In genomic region chr7:121450951-121451843, GRCm38 (mm10) we compare ENCODE assay signal across 18 mouse cellular contexts. TPM values are rescaled to one million over a fixed set of nuclear protein-coding genes. Genes with fewer than 3 reads are reported as not detected.
DNase-seq lines count a peak whose midpoint lies in the region; ATAC-seq lines count a peak whose summit lies in the region.
"Had no signal": no experiment of that assay in that cellular context is flagged by ENCODE, and none has a peak within 500 bp of the region (broad histone marks: within the 10 kb centered on the region; RNA-seq: fewer than 3 reads in every experiment).

No protein-coding gene starts in this region.

- peak overlapping the region; percentile 28; the same call in 1 of the 2 replicates for H3K27ac ChIP-seq in limb, embryonic 13.5 days
- H3K27ac ChIP-seq in limb, embryonic 10.5 days = no peak overlapping the region
- H3K27ac ChIP-seq in embryonic facial prominence, embryonic 14.5 days (replicated peaks; ENCODE audit: low read depth, low read length) = no peak overlapping the region
- H3K27ac ChIP-seq in hindbrain, embryonic 16.5 days (ENCODE audit: low read depth, low read length) = no peak overlapping the region
- H3K27ac ChIP-seq: limb, embryonic 15.5 days; stomach, embryonic 15.5 days had no signal

- no peak for ATAC-seq in limb, embryonic 13.5 days (ENCODE audit: low FRiP score, low read depth)
- no peak for ATAC-seq in embryonic facial prominence, embryonic 14.5 days (ENCODE audit: low read depth)
- ATAC-seq in hindbrain, embryonic 16.5 days = peak; percentile 73; the same call in 1 of the 2 replicates
- ATAC-seq: Patski had no signal

- 0 out of 2 replicates have a peak, but pooled peaks cover 2% of the 10 kb centered on the region for H3K9me3 ChIP-seq in limb, embryonic 13.5 days
- H3K9me3 ChIP-seq in limb, embryonic 10.5 days (replicated peaks) = no peaks in the 10 kb centered on the region
- H3K9me3 ChIP-seq in embryonic facial prominence, embryonic 14.5 days (ENCODE audit: control insufficient read depth, low read length) = no peaks in the 10 kb centered on the region
- H3K9me3 ChIP-seq in hindbrain, embryonic 16.5 days (ENCODE audit: control insufficient read depth, low read length) = no peaks in the 10 kb centered on the region
- H3K9me3 ChIP-seq: limb, embryonic 15.5 days; stomach, embryonic 15.5 days had no signal

- no peaks in the 10 kb centered on the region for H3K27me3 ChIP-seq in limb, embryonic 13.5 days
- H3K27me3 ChIP-seq in limb, embryonic 10.5 days (ENCODE audit: low read depth, poor library complexity, severe bottlenecking) = no peaks in the 10 kb centered on the region
- H3K27me3 ChIP-seq in embryonic facial prominence, embryonic 14.5 days (replicated peaks; ENCODE audit: control insufficient read depth, insufficient read depth, low read length) = no peaks in the 10 kb centered on the region
- no peaks in the 10 kb centered on the region; the same call in 1 of the 2 replicates for H3K27me3 ChIP-seq in hindbrain, embryonic 16.5 days (replicated peaks; ENCODE audit: control insufficient read depth, insufficient read depth, low read length)
- H3K27me3 ChIP-seq: limb, embryonic 15.5 days; Patski; stomach, embryonic 15.5 days had no signal

- H3K9ac ChIP-seq in limb, embryonic 13.5 days = no peak overlapping the region
- no peak overlapping the region for H3K9ac ChIP-seq in embryonic facial prominence, embryonic 14.5 days (ENCODE audit: low read depth, low read length)
- H3K9ac ChIP-seq in hindbrain, embryonic 16.5 days (ENCODE audit: low read depth, low read length) = no peak overlapping the region
- H3K9ac ChIP-seq: limb, embryonic 15.5 days; stomach, embryonic 15.5 days had no signal

- H3K4me2 ChIP-seq in limb, embryonic 13.5 days (replicated peaks) = no peak overlapping the region
- no peak overlapping the region for H3K4me2 ChIP-seq in embryonic facial prominence, embryonic 14.5 days (ENCODE audit: low read depth, low read length)
- H3K4me2 ChIP-seq in hindbrain, embryonic 16.5 days (ENCODE audit: low read length) = no peak overlapping the region
- H3K4me2 ChIP-seq: heart, embryonic 11.5 days; limb, embryonic 15.5 days; stomach, embryonic 15.5 days had no signal

- no peak for DNase-seq in limb, embryonic 10.5 days (ENCODE audit: low spot score)
- DNase-seq in embryonic facial prominence, embryonic 14.5 days (ENCODE audit: low spot score) = peak; percentile 31
- peak; percentile 64 for DNase-seq in retina, embryonic 14.5 days (ENCODE audit: low spot score)
- no peak for DNase-seq in urinary bladder, postnatal 14 days (ENCODE audit: low spot score)
- no peak for DNase-seq in left cerebral cortex, adult 8-10 months (ENCODE audit: low spot score in 2 of 2)
- DNase-seq: adrenal gland, adult 2 months; cerebellum, postnatal 25 days; lung, adult 2 months; thymus, postnatal 25 days had no signal

- peaks cover 18% of the 10 kb centered on the region for H3K4me1 ChIP-seq in limb, embryonic 13.5 days
- H3K4me1 ChIP-seq in limb, embryonic 10.5 days = peaks cover 8% of the 10 kb centered on the region
- peaks cover 7% of the 10 kb centered on the region; the same call in 1 of the 2 replicates for H3K4me1 ChIP-seq in embryonic facial prominence, embryonic 14.5 days (ENCODE audit: control insufficient read depth, insufficient read depth, low read length)
- H3K4me1 ChIP-seq in hindbrain, embryonic 16.5 days (ENCODE audit: control insufficient read depth, insufficient read depth, low read depth, low read length) = peaks cover 4% of the 10 kb centered on the region; the same call in 1 of the 2 replicates
- H3K4me1 ChIP-seq: stomach, embryonic 15.5 days had no signal

- 40% methylated on average over 13 of the region's 13 CpGs for WGBS in limb, embryonic 13.5 days
- WGBS in limb, embryonic 10.5 days = 70% methylated on average over 13 of the region's 13 CpGs
- WGBS in embryonic facial prominence, embryonic 14.5 days = 30% methylated on average over 13 of the region's 13 CpGs
- 43% methylated on average over 13 of the region's 13 CpGs for whole genome bisulfite sequencing in hindbrain, embryonic 16.5 days

- H3K4me3 ChIP-seq in limb, embryonic 13.5 days = no peak overlapping the region
- H3K4me3 ChIP-seq in limb, embryonic 10.5 days = no peak overlapping the region
- no peak overlapping the region for H3K4me3 ChIP-seq in embryonic facial prominence, embryonic 14.5 days (ENCODE audit: low read depth, low read length)
- H3K4me3 ChIP-seq in hindbrain, embryonic 16.5 days (ENCODE audit: low read length) = no peak overlapping the region
- H3K4me3 ChIP-seq: limb, embryonic 15.5 days; stomach, embryonic 15.5 days had no signal

- H3K36me3 ChIP-seq in limb, embryonic 13.5 days = no peaks in the 10 kb centered on the region
- no peaks in the 10 kb centered on the region for H3K36me3 ChIP-seq in limb, embryonic 10.5 days
- no peaks in the 10 kb centered on the region for H3K36me3 ChIP-seq in embryonic facial prominence, embryonic 14.5 days (ENCODE audit: control insufficient read depth, insufficient read depth, low read length)
- H3K36me3 ChIP-seq in hindbrain, embryonic 16.5 days (ENCODE audit: control insufficient read depth, insufficient read depth, low read length) = no peaks in the 10 kb centered on the region
- H3K36me3 ChIP-seq: limb, embryonic 15.5 days; stomach, embryonic 15.5 days had no signal

RNA-seq across cellular contexts. Expression of gene Hs3st2, which starts 59.5 kb away (rescaled TPM):
- polyA plus RNA-seq in limb, embryonic 13.5 days (2015; fragmentation: Nextera tagmentation; extraction: Ambion mirVana) = 2.0 and 2.2 TPM in 2 replicates
- polyA plus RNA-seq in limb, embryonic 10.5 days (2016; fragmentation: Nextera tagmentation; extraction: Ambion mirVana) = 0.10 TPM in 1 of 2 replicates, not detected in the other
- polyA plus RNA-seq in embryonic facial prominence, embryonic 14.5 days (2014; fragmentation: Nextera tagmentation; extraction: Ambion mirVana) = 0.77 and 1.4 TPM in 2 replicates
- polyA plus RNA-seq in hindbrain, embryonic 16.5 days (2015; fragmentation: Nextera tagmentation; extraction: Ambion mirVana) = 19.7 and 20.2 TPM in 2 replicates
- 10 to 100 TPM; 38.7 to 51.6 (median 46.9) TPM for total RNA-seq in left cerebral cortex, adult 8-10 months (2022)
- total RNA-seq: CH12.LX; gastrocnemius, adult 8-10 months; megakaryocyte, adult 5-6 weeks had no signal
- polyA plus RNA-seq: lung, adult 2 months; Patski had no signal

Comparison
In these comparisons a context has a peak if more than half of its experiments do, and no peak if none do; other contexts are left out.
1. DNase-seq: peak in embryonic facial prominence, embryonic 14.5 days (single experiment) and retina, embryonic 14.5 days (single experiment); none in limb, embryonic 10.5 days (single experiment), urinary bladder, postnatal 14 days (single experiment) and left cerebral cortex, adult 8-10 months (0 of 2).